Mouse (Mus musculus): ENCODE measurements around the gene Pcmt1. TPM values are rescaled to one million over a fixed set of nuclear protein-coding genes. Genes with fewer than 3 reads are reported as not detected.

The Pcmt1 gene
- polyA plus RNA-seq (2015; fragmentation: Nextera tagmentation; extraction: Ambion mirVana): 79.5 and 87.7 TPM in 2 replicates

DNA sequence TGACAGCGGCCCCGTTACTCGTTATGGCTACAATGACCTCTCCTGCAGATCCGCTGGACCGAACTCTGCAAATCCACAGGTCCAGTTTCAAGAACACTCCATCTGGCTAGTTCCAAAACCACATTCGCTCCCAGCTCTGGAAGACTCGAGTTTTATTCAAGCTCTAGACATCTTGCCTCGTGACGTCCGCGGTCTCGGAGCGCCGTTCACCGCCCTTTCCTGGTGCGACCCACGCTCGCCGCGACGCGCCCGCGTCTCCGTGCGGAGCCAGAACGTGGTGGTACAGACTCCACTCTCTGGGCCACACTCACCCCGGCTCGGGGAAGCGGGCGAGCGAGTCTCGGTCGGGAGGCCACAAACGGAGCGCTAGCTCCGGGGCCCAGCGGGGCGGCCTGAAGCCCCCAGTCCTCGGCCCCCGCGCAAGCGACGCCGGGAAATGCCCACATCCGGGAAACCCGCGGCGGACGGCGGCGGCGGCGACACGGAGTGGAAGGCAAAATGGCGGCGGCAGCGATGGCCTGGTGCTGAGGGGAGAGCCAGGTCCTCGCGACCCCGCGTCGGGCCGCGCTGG, at the start of gene Pcmt1, which contains the start of gene Lats1:
Pcmt1 (minus strand) TSS at position 406 of the 571 bp plus-strand sequence.
Lats1 (plus strand) TSS at position 484 of the 571 bp plus-strand sequence.

DNA sequence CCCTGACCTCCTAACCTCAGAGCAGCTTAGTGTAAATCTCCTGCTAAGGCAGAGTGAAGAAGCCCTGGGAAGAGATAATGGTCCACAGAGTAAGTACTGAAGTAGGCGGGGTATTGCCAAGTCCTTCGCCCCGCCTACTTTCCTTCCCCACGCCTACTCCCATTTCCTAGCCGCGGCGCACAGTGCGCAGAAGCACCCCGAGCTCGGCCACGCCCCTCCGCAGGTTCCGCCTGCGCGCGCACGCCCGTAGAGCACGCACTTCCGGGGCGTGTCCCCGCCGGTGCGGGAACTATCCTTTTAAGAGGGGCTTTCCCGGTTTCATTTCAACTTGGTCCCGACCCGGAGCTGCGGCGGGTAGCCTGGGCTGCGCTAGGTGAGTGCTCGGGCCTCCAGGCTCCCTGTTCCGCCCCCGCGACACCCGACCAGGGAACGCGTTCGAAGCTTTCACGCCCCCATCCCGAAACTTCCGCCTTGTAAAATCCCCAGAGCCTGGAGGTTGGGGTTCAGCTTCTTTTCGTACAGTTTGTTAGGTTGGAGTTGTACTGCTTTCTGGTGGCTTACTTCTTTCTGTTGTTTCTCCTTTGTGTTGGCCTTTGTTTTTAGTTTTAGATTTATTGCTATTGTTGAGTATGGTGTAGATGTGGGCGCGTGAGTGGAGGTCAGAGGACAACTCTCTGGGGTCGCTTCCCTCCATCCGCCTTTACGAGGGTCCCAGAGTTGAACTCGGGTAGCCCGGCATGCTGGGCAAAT, 45.0 kb upstream of the Pcmt1 start, which contains the start of gene Katna1:
Katna1 (plus strand) TSS at position 250 of the 750 bp plus-strand sequence.

DNA sequence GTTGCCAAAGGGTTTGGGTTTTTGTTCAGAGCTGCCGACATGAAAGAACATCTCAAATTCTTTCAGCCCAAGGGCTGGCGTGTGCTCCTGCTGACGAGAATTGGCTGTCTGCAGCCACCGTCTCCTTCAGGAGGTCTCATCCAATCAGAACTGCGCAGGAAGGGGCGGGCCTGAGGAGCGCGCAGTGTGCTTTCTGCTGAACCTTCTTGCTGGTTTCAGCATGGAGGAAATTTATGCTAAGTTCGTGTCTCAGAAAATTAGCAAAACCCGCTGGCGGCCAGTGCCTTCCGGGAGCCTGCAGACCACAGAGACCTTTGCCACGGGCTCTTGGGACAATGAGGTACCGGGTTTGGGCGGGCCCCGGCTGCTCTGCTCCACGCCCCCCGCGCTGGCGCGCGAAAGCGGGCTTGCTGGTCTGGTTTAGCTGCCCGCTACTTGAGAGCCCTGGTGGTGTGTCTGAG, 13.6 kb downstream of the Pcmt1 start, which contains the start of gene Nup43:
Nup43 (plus strand) TSS at position 162 of the 461 bp plus-strand sequence.

DNA sequence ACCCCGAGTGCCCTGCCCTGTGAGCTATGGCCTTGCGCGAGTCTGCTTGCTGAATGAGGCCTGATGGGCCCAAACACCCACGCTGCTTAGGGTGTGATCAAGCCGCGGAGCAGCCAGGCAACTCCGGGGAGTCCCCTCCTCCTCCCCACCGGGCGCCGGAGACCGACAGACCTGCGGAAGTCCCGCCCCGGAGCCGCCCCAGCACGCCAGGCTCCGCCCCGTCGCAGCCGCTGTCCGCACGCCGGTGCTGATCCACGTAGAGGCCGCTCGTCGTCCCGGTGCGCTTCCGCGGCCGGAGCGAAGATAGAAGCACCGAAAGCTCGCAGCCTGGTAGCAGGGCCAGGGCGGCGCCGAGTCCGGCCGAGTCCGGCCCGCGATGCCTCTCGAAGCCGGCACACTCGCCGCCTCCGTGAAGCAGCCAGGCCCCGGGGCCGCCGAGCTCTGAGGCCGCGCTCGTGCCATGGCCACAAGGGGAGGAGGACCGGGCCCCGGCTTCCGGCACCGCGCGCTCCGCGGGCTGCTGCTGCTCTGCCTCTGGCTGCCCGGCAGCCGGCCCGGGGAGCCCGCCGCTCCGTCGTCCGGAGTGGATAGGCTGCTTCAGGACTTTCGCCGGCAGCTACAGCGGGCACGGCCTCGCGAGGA, 91.2 kb downstream of the Pcmt1 start, which contains the start of gene Lrp11:
Lrp11 (plus strand) TSS at position 209 of the 642 bp plus-strand sequence.

Other genes starting within 250 kb of the Pcmt1 start
- 3.2 and 3.9 TPM in 2 replicates for gene Ulbp1, start 207.5 kb downstream of the Pcmt1 start, polyA plus RNA-seq (2015; fragmentation: Nextera tagmentation; extraction: Ambion mirVana)
- 0.93 and 1.2 TPM in 2 replicates for gene Lrp11, start 91.3 kb downstream of the Pcmt1 start, polyA plus RNA-seq (2015; fragmentation: Nextera tagmentation; extraction: Ambion mirVana)
- gene Nup43, start 13.6 kb downstream of the Pcmt1 start, polyA plus RNA-seq (2015; fragmentation: Nextera tagmentation; extraction: Ambion mirVana): 17.7 and 17.8 TPM in 2 replicates
- gene Lats1, start 78 bp upstream of the Pcmt1 start, polyA plus RNA-seq (2015; fragmentation: Nextera tagmentation; extraction: Ambion mirVana): 4.1 and 5.1 TPM in 2 replicates
- gene Katna1, start 44.9 kb upstream of the Pcmt1 start, polyA plus RNA-seq (2015; fragmentation: Nextera tagmentation; extraction: Ambion mirVana): 24.6 and 27.1 TPM in 2 replicates
- 92.9 and 97.5 TPM in 2 replicates for gene Ginm1, start 111.7 kb upstream of the Pcmt1 start, polyA plus RNA-seq (2015; fragmentation: Nextera tagmentation; extraction: Ambion mirVana)
- gene Ppil4, start 111.8 kb upstream of the Pcmt1 start, polyA plus RNA-seq (2015; fragmentation: Nextera tagmentation; extraction: Ambion mirVana): 22.1 and 23.9 TPM in 2 replicates
- 0.07 and 0.15 TPM in 2 replicates for gene Zc3h12d, start 151.3 kb upstream of the Pcmt1 start, polyA plus RNA-seq (2015; fragmentation: Nextera tagmentation; extraction: Ambion mirVana)